Mouse (Mus musculus): ENCODE data around the gene Stx8.

The Stx8 gene

GRCm38 (mm10) chr11:68036133-68036959 is 70.4 kb downstream of the Stx8 start:
- DNase-seq (ENCODE audit: low spot score): no peak

GRCm38 (mm10) chr11:68037093-68037492 is 71.1 kb downstream of the Stx8 start:
- no peak for DNase-seq (ENCODE audit: low spot score)

GRCm38 (mm10) chr11:68038101-68038500 is 72.1 kb downstream of the Stx8 start:
- DNase-seq (ENCODE audit: low spot score): no peak

GRCm38 (mm10) chr11:68044181-68044580 is 78.2 kb downstream of the Stx8 start:
- DNase-seq (ENCODE audit: low spot score): no peak

- DNase-seq (ENCODE audit: low spot score): no peak
Measured at GRCm38 (mm10) chr11:68046916-68047315, 80.9 kb downstream of the Stx8 start.

GRCm38 (mm10) chr11:68049261-68050165 is 83.5 kb downstream of the Stx8 start:
- no peak for DNase-seq (ENCODE audit: low spot score)

- no peak for DNase-seq (ENCODE audit: low spot score)
Measured at GRCm38 (mm10) chr11:68050725-68051124, 84.7 kb downstream of the Stx8 start.

GRCm38 (mm10) chr11:68051305-68051704 is 85.3 kb downstream of the Stx8 start:
- no peak for DNase-seq (ENCODE audit: low spot score)

GRCm38 (mm10) chr11:68058466-68059201 is 92.6 kb downstream of the Stx8 start:
- no peak for DNase-seq (ENCODE audit: low spot score)

GRCm38 (mm10) chr11:68060651-68061050 is 94.7 kb downstream of the Stx8 start:
- no peak for DNase-seq (ENCODE audit: low spot score)

- no peak for DNase-seq (ENCODE audit: low spot score)
Measured at GRCm38 (mm10) chr11:68062116-68062515, 96.1 kb downstream of the Stx8 start.

GRCm38 (mm10) chr11:68067806-68068205 is 101.8 kb downstream of the Stx8 start:
- no peak for DNase-seq (ENCODE audit: low spot score)

- DNase-seq (ENCODE audit: low spot score): no peak
Measured at GRCm38 (mm10) chr11:68070086-68070485, 104.1 kb downstream of the Stx8 start.

- DNase-seq (ENCODE audit: low spot score): no peak
Measured at GRCm38 (mm10) chr11:68071836-68072235, 105.8 kb downstream of the Stx8 start.

GRCm38 (mm10) chr11:68072597-68073210 is 106.7 kb downstream of the Stx8 start:
- no peak for DNase-seq (ENCODE audit: low spot score)

- DNase-seq (ENCODE audit: low spot score): no peak
Measured at GRCm38 (mm10) chr11:68074686-68075085, 108.7 kb downstream of the Stx8 start.

GRCm38 (mm10) chr11:68075331-68075730 is 109.3 kb downstream of the Stx8 start:
- no peak for DNase-seq (ENCODE audit: low spot score)

GRCm38 (mm10) chr11:68079756-68080155 is 113.8 kb downstream of the Stx8 start:
- DNase-seq (ENCODE audit: low spot score): no peak

- DNase-seq (ENCODE audit: low spot score): no peak
Measured at GRCm38 (mm10) chr11:68080999-68081398, 115.0 kb downstream of the Stx8 start.

- no peak for DNase-seq (ENCODE audit: low spot score)
Measured at GRCm38 (mm10) chr11:68082756-68083155, 116.8 kb downstream of the Stx8 start.

GRCm38 (mm10) chr11:68083562-68083961 is 117.6 kb downstream of the Stx8 start:
- DNase-seq (ENCODE audit: low spot score): no peak

GRCm38 (mm10) chr11:68086221-68086620 is 120.2 kb downstream of the Stx8 start:
- DNase-seq (ENCODE audit: low spot score): no peak

All from testis, postnatal 10 days (tissue).